Mouse (Mus musculus) cerebellum, postnatal 14 days (tissue): ENCODE measurements at regions not wholly inside any gene's neighbourhood (a gene's known extent, or its start where the extent isn't known, plus 50 kb on each side); places are given as distances from the start of the nearest gene placed in this dataset.
A peak's percentile ranks its signal among the peaks of the same experiment; 100 is the strongest.

ENCODE experiments used
- DNase-seq, 2 experiments: peaks; one replicate each; pipeline ENCODE4 v3.0.0; 2021; ENCODE audit warnings: mixed read lengths in 2 of 2

GRCm38 (mm10) chr14:48330965-48331622 lies 114.8 kb upstream of the Tmem260 start:
- peak; percentile 64 to 74 for DNase-seq

- no peak for DNase-seq
Observed at GRCm38 (mm10) chr14:48331623-48332000, 114.3 kb upstream of the Tmem260 start.

GRCm38 (mm10) chr14:48332193-48332592 lies 113.7 kb upstream of the Tmem260 start:
- no peak for DNase-seq

- DNase-seq: peak in 1 of 2 experiments; percentile 16
Observed at GRCm38 (mm10) chr14:48332660-48333059, 113.3 kb upstream of the Tmem260 start.

GRCm38 (mm10) chr14:48334106-48334809 lies 111.7 kb upstream of the Tmem260 start:
- no peak for DNase-seq

- peak; percentile 13 to 19 for DNase-seq
Observed at GRCm38 (mm10) chr14:48339434-48339833, 106.5 kb upstream of the Tmem260 start.

- DNase-seq: no peak
Observed at GRCm38 (mm10) chr14:48342944-48343343, 103.0 kb upstream of the Tmem260 start.

- DNase-seq: no peak
Observed at GRCm38 (mm10) chr14:48345956-48346355, 100.0 kb upstream of the Tmem260 start.

- DNase-seq: no peak
Observed at GRCm38 (mm10) chr14:48349392-48350044, 96.4 kb upstream of the Tmem260 start.

- DNase-seq: no peak
Observed at GRCm38 (mm10) chr14:48351652-48352051, 94.3 kb upstream of the Tmem260 start.

GRCm38 (mm10) chr14:48352825-48353224 lies 93.1 kb upstream of the Tmem260 start:
- DNase-seq: no peak

- DNase-seq: no peak
Observed at GRCm38 (mm10) chr14:48354176-48354575, 91.7 kb upstream of the Tmem260 start.

- DNase-seq: no peak
Observed at GRCm38 (mm10) chr14:48357441-48357840, 88.5 kb upstream of the Tmem260 start.

- DNase-seq: peak; percentile 77 to 79
Observed at GRCm38 (mm10) chr14:48358487-48359159, 87.3 kb upstream of the Tmem260 start.

- DNase-seq: no peak
Observed at GRCm38 (mm10) chr14:48361820-48362219, 84.1 kb upstream of the Tmem260 start.

- DNase-seq: peak; percentile 87
Observed at GRCm38 (mm10) chr14:48367006-48367405, 78.9 kb upstream of the Tmem260 start.

GRCm38 (mm10) chr14:48370322-48370721 lies 75.6 kb upstream of the Tmem260 start:
- DNase-seq: peak; percentile 50 to 69

GRCm38 (mm10) chr14:48371766-48372165 lies 74.2 kb upstream of the Tmem260 start:
- peak; percentile 35 to 56 for DNase-seq

- no peak for DNase-seq
Observed at GRCm38 (mm10) chr14:48376112-48376511, 69.8 kb upstream of the Tmem260 start.
